Mouse (Mus musculus): ENCODE data around the gene Mlf2. TPM values are rescaled to one million over a fixed set of nuclear protein-coding genes. Genes with fewer than 3 reads are reported as not detected.

Mlf2 gene
- polyA plus RNA-seq, 1 experiment from 2014 or later: 257 TPM

GRCm38 (mm10) chr6:124936681-124937080 is 5.5 kb downstream of the Mlf2 start:
- H3K27me3 ChIP-seq (replicated peaks; ENCODE audit: control insufficient read depth, insufficient read depth, low read length): no peaks in the 10 kb centered on the region
- H3K4me1 ChIP-seq (replicated peaks; ENCODE audit: control insufficient read depth, insufficient read depth, low read length): peaks cover 11% of the 10 kb centered on the region
- ATAC-seq (replicated peaks; ENCODE audit: low FRiP score) (no peak), DNase-seq (ENCODE audit: low spot score) (no peak)
- H3K4me2 ChIP-seq: no peak overlapping the region
- H3K4me3 ChIP-seq (ENCODE audit: low read depth, low read length): no peak overlapping the region
- no peak overlapping the region for H3K27ac ChIP-seq (ENCODE audit: low read depth, low read length)
- no peak overlapping the region for H3K9ac ChIP-seq (ENCODE audit: low read depth, low read length)
- WGBS: 89% methylated on average over 1 of the region's 1 CpGs
- no peaks in the 10 kb centered on the region for H3K9me3 ChIP-seq (ENCODE audit: control insufficient read depth, low read length)
- H3K36me3 ChIP-seq (ENCODE audit: control insufficient read depth, insufficient read depth, low read length): peaks cover 27% of the 10 kb centered on the region

- ATAC-seq (replicated peaks; ENCODE audit: low FRiP score): no peak
- H3K27me3 ChIP-seq (replicated peaks; ENCODE audit: control insufficient read depth, insufficient read depth, low read length): no peaks in the 10 kb centered on the region
- DNase-seq (ENCODE audit: low spot score): no peak
- WGBS: 89% methylated on average over 2 of the region's 2 CpGs
- H3K4me1 ChIP-seq (replicated peaks; ENCODE audit: control insufficient read depth, insufficient read depth, low read length): peaks cover 5% of the 10 kb centered on the region
- no peaks in the 10 kb centered on the region for H3K9me3 ChIP-seq (ENCODE audit: control insufficient read depth, low read length)
- no peak overlapping the region for H3K27ac ChIP-seq (ENCODE audit: low read depth, low read length)
- H3K4me2 ChIP-seq: no peak overlapping the region
- no peak overlapping the region for H3K9ac ChIP-seq (ENCODE audit: low read depth, low read length)
- H3K4me3 ChIP-seq (ENCODE audit: low read depth, low read length): no peak overlapping the region
- peaks cover 26% of the 10 kb centered on the region for H3K36me3 ChIP-seq (ENCODE audit: control insufficient read depth, insufficient read depth, low read length)
Measured at GRCm38 (mm10) chr6:124937493-124937892, 6.3 kb downstream of the Mlf2 start.

- DNase-seq (ENCODE audit: low spot score): no peak
- ATAC-seq (replicated peaks; ENCODE audit: low FRiP score): peak; percentile 48; the same call in 1 of the 2 replicates
- no peak overlapping the region for H3K4me2 ChIP-seq
Measured at GRCm38 (mm10) chr6:124938554-124938953, 7.4 kb downstream of the Mlf2 start.

GRCm38 (mm10) chr6:124941679-124942078 is 10.5 kb downstream of the Mlf2 start:
- H3K4me2 ChIP-seq: no peak overlapping the region
- no peaks in the 10 kb centered on the region for H3K27me3 ChIP-seq (replicated peaks; ENCODE audit: control insufficient read depth, insufficient read depth, low read length)
- H3K4me3 ChIP-seq (ENCODE audit: low read depth, low read length): no peak overlapping the region
- DNase-seq (ENCODE audit: low spot score) (no peak), ATAC-seq (replicated peaks; ENCODE audit: low FRiP score) (no peak)
- no peaks in the 10 kb centered on the region for H3K9me3 ChIP-seq (ENCODE audit: control insufficient read depth, low read length)
- H3K9ac ChIP-seq (ENCODE audit: low read depth, low read length): no peak overlapping the region
- H3K4me1 ChIP-seq (replicated peaks; ENCODE audit: control insufficient read depth, insufficient read depth, low read length): no peaks in the 10 kb centered on the region
- H3K27ac ChIP-seq (ENCODE audit: low read depth, low read length): no peak overlapping the region
- H3K36me3 ChIP-seq (ENCODE audit: control insufficient read depth, insufficient read depth, low read length): peaks cover 7% of the 10 kb centered on the region
- WGBS: 94% methylated on average over 1 of the region's 1 CpGs

More at GRCm38 (mm10) chr6:124938554-124938953, 7.4 kb downstream of the Mlf2 start:
- no peak overlapping the region for H3K27ac ChIP-seq (ENCODE audit: low read depth, low read length)
- no peaks in the 10 kb centered on the region for H3K4me1 ChIP-seq (replicated peaks; ENCODE audit: control insufficient read depth, insufficient read depth, low read length)
- no peaks in the 10 kb centered on the region for H3K27me3 ChIP-seq (replicated peaks; ENCODE audit: control insufficient read depth, insufficient read depth, low read length)
- no peak overlapping the region for H3K4me3 ChIP-seq (ENCODE audit: low read depth, low read length)
- no peak overlapping the region for H3K9ac ChIP-seq (ENCODE audit: low read depth, low read length)
- no peaks in the 10 kb centered on the region for H3K9me3 ChIP-seq (ENCODE audit: control insufficient read depth, low read length)
- peaks cover 22% of the 10 kb centered on the region for H3K36me3 ChIP-seq (ENCODE audit: control insufficient read depth, insufficient read depth, low read length)
- 89% methylated on average over 7 of the region's 7 CpGs for WGBS

GRCm38 (mm10) chr6:124943526-124943925 is 12.3 kb downstream of the Mlf2 start:
- WGBS: 79% methylated on average over 3 of the region's 3 CpGs
- no peak for ATAC-seq (replicated peaks; ENCODE audit: low FRiP score)
- Histone ChIP-seq H3K27ac (ENCODE audit: low read depth, low read length) (no peak overlapping the region), H3K4me1 (replicated peaks; ENCODE audit: control insufficient read depth, insufficient read depth, low read length) (no peaks in the 10 kb centered on the region), H3K9ac (ENCODE audit: low read depth, low read length) (no peak overlapping the region), H3K9me3 (ENCODE audit: control insufficient read depth, low read length) (no peaks in the 10 kb centered on the region), H3K4me2 (no peak overlapping the region), H3K4me3 (ENCODE audit: low read depth, low read length) (no peak overlapping the region), H3K36me3 (ENCODE audit: control insufficient read depth, insufficient read depth, low read length) (peaks cover 2% of the 10 kb centered on the region; the same call in 1 of the 2 replicates), H3K27me3 (replicated peaks; ENCODE audit: control insufficient read depth, insufficient read depth, low read length) (no peaks in the 10 kb centered on the region)
- no peak for DNase-seq (ENCODE audit: low spot score)

- 89% methylated on average over 2 of the region's 2 CpGs for WGBS
- no peaks in the 10 kb centered on the region for H3K27me3 ChIP-seq (replicated peaks; ENCODE audit: control insufficient read depth, insufficient read depth, low read length)
- DNase-seq (ENCODE audit: low spot score): no peak
Measured at GRCm38 (mm10) chr6:124953991-124954715, 23.0 kb downstream of the Mlf2 start.

GRCm38 (mm10) chr6:124955212-124955611 is 24.0 kb downstream of the Mlf2 start:
- 87% methylated on average over 4 of the region's 4 CpGs for WGBS
- Histone ChIP-seq H3K4me3 (ENCODE audit: low read depth, low read length) (no peak overlapping the region), H3K9me3 (ENCODE audit: control insufficient read depth, low read length) (no peaks in the 10 kb centered on the region), H3K27me3 (replicated peaks; ENCODE audit: control insufficient read depth, insufficient read depth, low read length) (no peaks in the 10 kb centered on the region), H3K4me2 (no peak overlapping the region), H3K9ac (ENCODE audit: low read depth, low read length) (no peak overlapping the region), H3K27ac (ENCODE audit: low read depth, low read length) (no peak overlapping the region), H3K36me3 (ENCODE audit: control insufficient read depth, insufficient read depth, low read length) (peaks cover 25% of the 10 kb centered on the region), H3K4me1 (replicated peaks; ENCODE audit: control insufficient read depth, insufficient read depth, low read length) (no peaks in the 10 kb centered on the region)
- ATAC-seq (replicated peaks; ENCODE audit: low FRiP score) (no peak), DNase-seq (ENCODE audit: low spot score) (no peak)

More at GRCm38 (mm10) chr6:124953991-124954715, 23.0 kb downstream of the Mlf2 start:
- no peak overlapping the region for H3K9ac ChIP-seq (ENCODE audit: low read depth, low read length)
- no peak overlapping the region for H3K27ac ChIP-seq (ENCODE audit: low read depth, low read length)
- no peak overlapping the region for H3K4me2 ChIP-seq
- no peak for ATAC-seq (replicated peaks; ENCODE audit: low FRiP score)
- H3K9me3 ChIP-seq (ENCODE audit: control insufficient read depth, low read length): no peaks in the 10 kb centered on the region
- peaks cover 17% of the 10 kb centered on the region for H3K36me3 ChIP-seq (ENCODE audit: control insufficient read depth, insufficient read depth, low read length)
- H3K4me3 ChIP-seq (ENCODE audit: low read depth, low read length): no peak overlapping the region
- H3K4me1 ChIP-seq (replicated peaks; ENCODE audit: control insufficient read depth, insufficient read depth, low read length): no peaks in the 10 kb centered on the region

GRCm38 (mm10) chr6:124958127-124958526 is 26.9 kb downstream of the Mlf2 start:
- DNase-seq (ENCODE audit: low spot score) (no peak), ATAC-seq (replicated peaks; ENCODE audit: low FRiP score) (no peak)
- Histone ChIP-seq H3K4me3 (ENCODE audit: low read depth, low read length) (no peak overlapping the region), H3K27ac (ENCODE audit: low read depth, low read length) (no peak overlapping the region), H3K4me1 (replicated peaks; ENCODE audit: control insufficient read depth, insufficient read depth, low read length) (no peaks in the 10 kb centered on the region), H3K36me3 (ENCODE audit: control insufficient read depth, insufficient read depth, low read length) (peaks cover 37% of the 10 kb centered on the region), H3K9ac (ENCODE audit: low read depth, low read length) (no peak overlapping the region), H3K27me3 (replicated peaks; ENCODE audit: control insufficient read depth, insufficient read depth, low read length) (no peaks in the 10 kb centered on the region), H3K9me3 (ENCODE audit: control insufficient read depth, low read length) (no peaks in the 10 kb centered on the region), H3K4me2 (no peak overlapping the region)
- WGBS: 89% methylated on average over 3 of the region's 3 CpGs

GRCm38 (mm10) chr6:124959960-124960359 is 28.8 kb downstream of the Mlf2 start:
- Histone ChIP-seq H3K9ac (ENCODE audit: low read depth, low read length) (no peak overlapping the region), H3K9me3 (ENCODE audit: control insufficient read depth, low read length) (no peaks in the 10 kb centered on the region), H3K4me3 (ENCODE audit: low read depth, low read length) (no peak overlapping the region), H3K4me1 (replicated peaks; ENCODE audit: control insufficient read depth, insufficient read depth, low read length) (peaks cover 8% of the 10 kb centered on the region), H3K36me3 (ENCODE audit: control insufficient read depth, insufficient read depth, low read length) (peaks cover 37% of the 10 kb centered on the region), H3K27me3 (replicated peaks; ENCODE audit: control insufficient read depth, insufficient read depth, low read length) (no peaks in the 10 kb centered on the region), H3K27ac (ENCODE audit: low read depth, low read length) (no peak overlapping the region), H3K4me2 (no peak overlapping the region)
- no peak for DNase-seq (ENCODE audit: low spot score)
- WGBS: 93% methylated on average over 13 of the region's 13 CpGs
- no peak for ATAC-seq (replicated peaks; ENCODE audit: low FRiP score)

Data from liver, embryonic 11.5 days (tissue).